Mouse (Mus musculus) stomach, embryonic 14.5 days (tissue): ENCODE measurements around the gene Ppp4c. TPM values are rescaled to one million over a fixed set of nuclear protein-coding genes. Genes with fewer than 3 reads are reported as not detected.
A peak's percentile ranks its signal among the peaks of the same experiment; 100 is the strongest.

ENCODE experiments used
- ATAC-seq: fragments of 200-750 bp; cut with Nextera tagmentation; 2 replicates; pipeline ENCODE4 v1.8.0; 2017; ENCODE audit warnings: low read depth, moderate TSS enrichment; ENCODE audit not compliant: insufficient number of reproducible peaks, insufficient read depth, low FRiP score
- H3K27ac ChIP-seq: fragments of 300-500 bp; sonication (generic); 2 replicates; pipeline ENCODE4 v1.5.1; 2014; ENCODE audit warnings: mild to moderate bottlenecking, low read length, moderate library complexity, mixed read lengths
- H3K27me3 ChIP-seq: fragments of 300-500 bp; sonication (generic); 2 replicates; pipeline ENCODE4 v1.6.1; 2014; ENCODE audit warnings: low read length, control low read depth, mixed read lengths; ENCODE audit not compliant: control insufficient read depth, insufficient read depth
- H3K36me3 ChIP-seq: fragments of 300-500 bp; sonication (generic); 2 replicates; pipeline ENCODE4 v1.6.1; 2014; ENCODE audit warnings: mild to moderate bottlenecking, control low read depth, low read length, moderate library complexity, mixed read lengths; ENCODE audit not compliant: control insufficient read depth, insufficient read depth
- H3K4me1 ChIP-seq: fragments of 300-500 bp; sonication (generic); 2 replicates; pipeline ENCODE4 v1.6.1; 2014; ENCODE audit warnings: low read length, control low read depth, mixed read lengths; ENCODE audit not compliant: control insufficient read depth, insufficient read depth
- H3K4me2 ChIP-seq: fragments of 300-500 bp; sonication (generic); replicated peaks from 2 replicates; pipeline ENCODE4 v1.6.1; 2014; ENCODE audit warnings: low read depth, low read length, control low read depth
- H3K4me3 ChIP-seq: fragments of 300-500 bp; sonication (generic); 2 replicates; pipeline ENCODE4 v1.5.1; 2014; ENCODE audit warnings: low read depth, low read length, control low read depth
- H3K9ac ChIP-seq: fragments of 300-500 bp; sonication (generic); replicated peaks from 2 replicates; pipeline ENCODE4 v1.6.1; 2014; ENCODE audit warnings: low read depth, mild to moderate bottlenecking, control low read depth, low read length, moderate library complexity, mixed read lengths
- H3K9me3 ChIP-seq: fragments of 300-500 bp; sonication (generic); 2 replicates; pipeline ENCODE4 v1.6.1; 2016; ENCODE audit warnings: low read depth, low read length, control low read depth; ENCODE audit not compliant: control insufficient read depth
- WGBS: fragments of 180-500 bp; shearing (Covaris S2); extraction: QIAGEN DNeasy Blood & Tissue Kit; methylation state at CpG from one replicate; pipeline ENCODE4 v1.1.7; 2014; 5-methylcytosine and 5-hydroxymethylcytosine counted together
- polyA plus RNA-seq: library from polyadenylated mRNA; unstranded; fragments of >200 nt; fragmentation: Nextera tagmentation; extraction: Ambion mirVana; gene quantifications from 2 replicates; pipeline ENCODE4 v1.2.1, GENCODE M21; 2014

Gene Ppp4c
- polyA plus RNA-seq, 1 experiment from 2014 or later, result 258 TPM

GRCm38 (mm10) chr7:126799050-126799467 is 6.8 kb upstream of the Ppp4c start:
- Histone ChIP-seq H3K36me3 (peaks cover 33% of the 10 kb centered on the region), H3K9me3 (no peaks in the 10 kb centered on the region), H3K4me3 (peak overlapping the region; percentile 80), H3K9ac (peak overlapping the region; percentile 77), H3K27ac (peak overlapping the region; percentile 98), H3K4me1 (peaks cover 31% of the 10 kb centered on the region), H3K27me3 (no peaks in the 10 kb centered on the region), H3K4me2 (peak overlapping the region; percentile 80)
- WGBS, result under 1% methylated on average over 30 of the region's 36 CpGs
- ATAC-seq, result peak; percentile 97

- H3K36me3 ChIP-seq, result peaks cover 34% of the 10 kb centered on the region
- no peaks in the 10 kb centered on the region for H3K9me3 ChIP-seq
- WGBS, result under 1% methylated on average over 40 of the region's 40 CpGs
- peak overlapping the region; percentile 77 for H3K9ac ChIP-seq
- peak overlapping the region; percentile 93 for H3K27ac ChIP-seq
- peak overlapping the region; percentile 80 for H3K4me3 ChIP-seq
- no peak for ATAC-seq
- peaks cover 26% of the 10 kb centered on the region for H3K4me1 ChIP-seq
- H3K27me3 ChIP-seq, result no peaks in the 10 kb centered on the region
- H3K4me2 ChIP-seq, result peak overlapping the region; percentile 80
These were observed 6.1 kb upstream of the Ppp4c start for GRCm38 (mm10) chr7:126798127-126799049.

GRCm38 (mm10) chr7:126797411-126798126 is 5.3 kb upstream of the Ppp4c start, which contains the start of gene Fam57b:
TSS of gene Fam57b (plus strand) at chr7:126797668.
- 29% methylated on average over 21 of the region's 21 CpGs for WGBS
- Histone ChIP-seq H3K9ac (peak within 1 kb of the TSS; percentile 77), H3K9me3 (no peaks in the 10 kb centered on the region), H3K27me3 (no peaks in the 10 kb centered on the region), H3K4me2 (peak within 1 kb of the TSS; percentile 80), H3K4me1 (peaks cover 28% of the 10 kb centered on the region), H3K36me3 (peaks cover 34% of the 10 kb centered on the region), H3K4me3 (peak within 1 kb of the TSS; percentile 80), H3K27ac (peak within 1 kb of the TSS; percentile 93)
- ATAC-seq, result no peak

- Histone ChIP-seq H3K9me3 (no peaks in the 10 kb centered on the region), H3K4me1 (peaks cover 28% of the 10 kb centered on the region), H3K4me2 (peak overlapping the region; percentile 80; the same call in 1 of the 2 replicates), H3K9ac (no peak overlapping the region), H3K36me3 (peaks cover 34% of the 10 kb centered on the region), H3K27ac (no peak overlapping the region), H3K27me3 (no peaks in the 10 kb centered on the region), H3K4me3 (no peak overlapping the region)
- ATAC-seq, result no peak
- 77% methylated on average over 8 of the region's 8 CpGs for WGBS
These were observed 4.1 kb upstream of the Ppp4c start for GRCm38 (mm10) chr7:126796350-126796932.

GRCm38 (mm10) chr7:126795387-126796317 is 3.4 kb upstream of the Ppp4c start:
- Histone ChIP-seq H3K9ac (no peak overlapping the region), H3K36me3 (peaks cover 34% of the 10 kb centered on the region), H3K4me3 (no peak overlapping the region), H3K4me1 (peaks cover 31% of the 10 kb centered on the region), H3K27me3 (no peaks in the 10 kb centered on the region), H3K9me3 (no peaks in the 10 kb centered on the region), H3K4me2 (no peak overlapping the region), H3K27ac (no peak overlapping the region)
- ATAC-seq, result no peak
- WGBS, result 82% methylated on average over 16 of the region's 16 CpGs

- Histone ChIP-seq H3K4me3 (no peak overlapping the region), H3K27me3 (no peaks in the 10 kb centered on the region), H3K4me1 (peaks cover 22% of the 10 kb centered on the region), H3K36me3 (peaks cover 41% of the 10 kb centered on the region), H3K9ac (no peak overlapping the region), H3K27ac (no peak overlapping the region), H3K9me3 (no peaks in the 10 kb centered on the region), H3K4me2 (no peak overlapping the region)
- ATAC-seq, result no peak
- 66% methylated on average over 4 of the region's 4 CpGs for WGBS
These were observed 1.9 kb upstream of the Ppp4c start for GRCm38 (mm10) chr7:126794271-126794605.

- WGBS, result 81% methylated on average over 4 of the region's 4 CpGs
- Histone ChIP-seq H3K4me1 (peaks cover 22% of the 10 kb centered on the region), H3K27me3 (no peaks in the 10 kb centered on the region), H3K4me3 (no peak overlapping the region), H3K36me3 (peaks cover 46% of the 10 kb centered on the region), H3K9me3 (no peaks in the 10 kb centered on the region), H3K4me2 (no peak overlapping the region), H3K9ac (no peak overlapping the region), H3K27ac (no peak overlapping the region)
- no peak for ATAC-seq
These were observed 1.4 kb upstream of the Ppp4c start for GRCm38 (mm10) chr7:126793456-126794270.
